Mouse (Mus musculus): ENCODE measurements around the gene Dync2li1.

The Dync2li1 gene

GRCm38 (mm10) chr17:84684284-84684683 is 58.0 kb downstream of the Dync2li1 start:
- 66% methylated on average over 6 of the region's 6 CpGs for WGBS

DNA sequence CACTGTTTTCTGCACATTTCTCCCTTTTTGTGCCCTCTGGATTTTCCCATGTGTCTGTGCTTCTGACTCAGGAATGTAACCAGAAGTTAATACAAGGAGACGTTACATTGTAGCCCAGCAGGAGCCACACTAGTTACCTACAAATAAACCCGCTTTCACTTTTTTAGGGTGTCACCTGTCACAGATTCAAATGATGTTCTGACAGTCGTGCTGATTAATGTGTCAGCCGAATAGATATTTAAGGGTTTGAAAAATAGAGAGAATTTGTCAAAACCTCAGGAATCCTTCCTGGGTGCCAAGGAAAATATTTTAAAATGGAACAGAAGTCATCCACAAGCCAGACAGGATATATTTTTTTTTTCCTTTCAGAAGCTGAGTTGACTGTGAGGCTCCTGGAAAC is 59.0 kb downstream of the Dync2li1 start:
- WGBS, result 80% methylated on average over 4 of the region's 4 CpGs

- WGBS, result 84% methylated on average over 5 of the region's 5 CpGs
Measured at GRCm38 (mm10) chr17:84687994-84688393, 61.7 kb downstream of the Dync2li1 start.

DNA sequence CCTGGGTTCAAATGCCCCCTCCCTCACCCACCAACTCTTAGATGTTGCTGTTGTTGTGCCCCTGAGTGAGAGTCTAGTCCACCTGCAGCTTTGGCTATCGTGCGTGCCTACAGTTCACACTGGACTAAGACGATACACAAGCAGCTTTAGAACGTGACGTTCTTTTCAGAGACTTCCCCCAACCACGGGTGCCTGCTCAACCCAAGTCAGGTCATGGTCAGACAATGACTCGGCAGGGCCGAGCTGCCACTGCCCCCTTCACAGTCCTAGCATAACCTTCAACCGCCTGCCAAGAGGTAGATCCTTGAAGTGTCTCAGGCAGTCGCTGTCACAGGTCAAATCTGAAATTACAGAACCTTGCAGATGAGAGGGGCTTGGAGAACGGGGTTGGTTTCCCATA is 62.5 kb downstream of the Dync2li1 start:
- WGBS, result 93% methylated on average over 11 of the region's 11 CpGs

GRCm38 (mm10) chr17:84689316-84689715 is 63.0 kb downstream of the Dync2li1 start:
- WGBS, result 89% methylated on average over 5 of the region's 5 CpGs

DNA sequence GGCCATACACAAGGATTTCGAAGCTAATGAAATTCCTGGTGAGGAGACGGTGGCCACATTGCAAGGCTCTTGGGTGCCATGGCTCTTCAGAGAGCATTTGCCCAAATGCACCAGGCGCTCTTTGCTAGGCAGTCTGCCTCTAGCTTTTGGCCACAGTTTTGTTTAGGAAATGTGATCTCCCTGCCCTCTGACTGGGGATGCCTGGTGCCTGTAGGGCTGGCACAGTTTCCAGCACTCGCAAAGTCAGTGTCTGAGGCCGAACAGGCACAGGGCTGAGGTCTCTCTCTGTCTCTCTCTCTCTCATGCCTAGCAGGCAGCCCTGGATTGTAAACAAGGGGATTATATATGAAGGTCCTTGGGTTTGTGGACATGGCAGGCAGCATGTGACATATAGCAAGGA is 63.8 kb downstream of the Dync2li1 start:
- 85% methylated on average over 5 of the region's 5 CpGs for whole genome bisulfite sequencing

DNA sequence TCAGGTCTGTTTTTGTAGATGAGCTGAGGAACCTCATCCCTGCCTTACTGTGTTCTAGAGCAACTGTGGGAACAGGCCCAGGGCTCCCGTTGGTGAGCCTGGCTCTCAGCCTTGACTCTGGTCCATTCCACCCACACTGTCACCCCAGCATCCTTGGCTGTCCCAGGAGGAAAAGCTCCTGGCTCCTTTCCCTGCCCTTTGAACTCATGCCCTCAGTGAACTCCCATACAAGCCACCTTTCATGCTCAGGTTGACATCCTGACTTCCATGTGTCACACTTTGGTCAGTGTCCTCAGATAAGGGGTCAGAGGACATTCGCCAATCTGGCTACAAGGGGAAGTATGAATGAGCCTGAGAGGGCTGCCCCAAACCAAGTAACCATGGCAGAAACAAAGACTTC is 67.4 kb downstream of the Dync2li1 start:
- 71% methylated on average over 2 of the region's 2 CpGs for WGBS

DNA sequence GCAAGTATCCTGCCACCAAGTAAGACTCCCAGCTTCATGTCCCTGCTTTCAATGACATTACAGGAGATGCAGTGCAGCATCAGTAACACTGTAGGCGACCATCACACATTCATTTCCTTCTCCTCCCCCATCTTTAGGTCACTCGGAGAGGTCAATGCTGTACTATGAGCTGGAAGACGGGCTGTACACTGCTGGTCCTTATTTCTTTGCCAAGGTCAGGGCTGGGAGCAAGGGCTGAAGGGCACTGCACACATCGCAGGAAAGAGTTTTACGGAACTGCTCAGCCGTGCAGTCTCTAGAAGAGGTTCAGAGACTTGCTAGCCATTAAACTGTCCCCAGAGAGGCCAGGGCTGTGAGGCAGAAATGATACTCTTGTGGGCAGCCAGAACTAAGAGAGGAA is 70.2 kb downstream of the Dync2li1 start:
- WGBS, result 81% methylated on average over 6 of the region's 6 CpGs

- WGBS, result 24% methylated on average over 5 of the region's 5 CpGs
Measured at GRCm38 (mm10) chr17:84698727-84699126, 72.4 kb downstream of the Dync2li1 start.
